Mouse (Mus musculus) liver, embryonic 16.5 days (tissue): ENCODE results near the gene Galr3. TPM values are rescaled to one million over a fixed set of nuclear protein-coding genes. Genes with fewer than 3 reads are reported as not detected.
"Not testable (repeated sequence)": the region's sequence is repeated elsewhere in the genome, so short reads cannot be mapped to it uniquely, and the experiment has no call there.

Experiments
- ATAC-seq: fragments of 200-750 bp; cut with Nextera tagmentation; 2 replicates; pipeline ENCODE4 v1.8.0; 2017; ENCODE audit warnings: low read depth, mild to moderate bottlenecking, moderate number of reproducible peaks, moderate library complexity
- H3K27ac ChIP-seq: fragments of 300-500 bp; sonication (generic); 2 replicates; pipeline ENCODE4 v1.5.1; 2014; ENCODE audit warnings: mild to moderate bottlenecking, low read length
- H3K27me3 ChIP-seq: fragments of 300-500 bp; sonication (generic); 2 replicates; pipeline ENCODE4 v1.6.1; 2014; ENCODE audit warnings: low read depth, low read length, mixed read lengths; ENCODE audit not compliant: control insufficient read depth, insufficient read depth
- H3K36me3 ChIP-seq: fragments of 300-500 bp; sonication (generic); 2 replicates; pipeline ENCODE4 v1.6.1; 2014; ENCODE audit warnings: mild to moderate bottlenecking; ENCODE audit not compliant: control insufficient read depth, insufficient read depth
- H3K4me1 ChIP-seq: fragments of 300-500 bp; sonication (generic); 2 replicates; pipeline ENCODE4 v1.6.1; 2014; ENCODE audit warnings: low read depth, low read length, mixed read lengths; ENCODE audit not compliant: control insufficient read depth
- H3K4me2 ChIP-seq: fragments of 300-500 bp; sonication (generic); 2 replicates; pipeline ENCODE4 v1.6.1; 2014; ENCODE audit warnings: low read depth, low read length, mixed read lengths
- H3K4me3 ChIP-seq: fragments of 300-500 bp; sonication (generic); 2 replicates; pipeline ENCODE4 v1.5.1; 2014; ENCODE audit warnings: low read depth, mild to moderate bottlenecking, low read length
- H3K9ac ChIP-seq: fragments of 300-500 bp; sonication (generic); 2 replicates; pipeline ENCODE4 v1.6.1; 2014; ENCODE audit warnings: low read depth, low read length
- H3K9me3 ChIP-seq: fragments of 300-500 bp; sonication (generic); replicated peaks from 2 replicates; pipeline ENCODE4 v1.6.1; 2016; ENCODE audit warnings: low read length; ENCODE audit not compliant: control insufficient read depth
- WGBS: fragments of 180-500 bp; shearing (Covaris S2); extraction: QIAGEN DNeasy Blood & Tissue Kit; methylation state at CpG from one replicate; pipeline ENCODE4 v1.1.7; 2014; ENCODE audit not compliant: insufficient replicate concordance; 5-methylcytosine and 5-hydroxymethylcytosine counted together
- polyA plus RNA-seq: library from polyadenylated mRNA; unstranded; fragments of >200 nt; fragmentation: Nextera tagmentation; extraction: Ambion mirVana; gene quantifications from 2 replicates; pipeline ENCODE4 v1.2.1, GENCODE M21; 2015

The Galr3 gene
- polyA plus RNA-seq, 1 experiment from 2014 or later, result 0.20 TPM

GRCm38 (mm10) chr15:79028823-79029484 lies 12.7 kb upstream of the Galr3 start:
- Histone ChIP-seq H3K9ac (peak overlapping the region; percentile 81), H3K4me2 (peak overlapping the region; percentile 75), H3K36me3 (no peaks in the 10 kb centered on the region), H3K9me3 (no peaks in the 10 kb centered on the region), H3K27ac (peak overlapping the region; percentile 73), H3K4me3 (peak overlapping the region; percentile 67), H3K4me1 (peaks cover 15% of the 10 kb centered on the region), H3K27me3 (peaks cover 72% of the 10 kb centered on the region)
- WGBS, result 26% methylated on average over 16 of the region's 16 CpGs
- no peak for ATAC-seq

DNA sequence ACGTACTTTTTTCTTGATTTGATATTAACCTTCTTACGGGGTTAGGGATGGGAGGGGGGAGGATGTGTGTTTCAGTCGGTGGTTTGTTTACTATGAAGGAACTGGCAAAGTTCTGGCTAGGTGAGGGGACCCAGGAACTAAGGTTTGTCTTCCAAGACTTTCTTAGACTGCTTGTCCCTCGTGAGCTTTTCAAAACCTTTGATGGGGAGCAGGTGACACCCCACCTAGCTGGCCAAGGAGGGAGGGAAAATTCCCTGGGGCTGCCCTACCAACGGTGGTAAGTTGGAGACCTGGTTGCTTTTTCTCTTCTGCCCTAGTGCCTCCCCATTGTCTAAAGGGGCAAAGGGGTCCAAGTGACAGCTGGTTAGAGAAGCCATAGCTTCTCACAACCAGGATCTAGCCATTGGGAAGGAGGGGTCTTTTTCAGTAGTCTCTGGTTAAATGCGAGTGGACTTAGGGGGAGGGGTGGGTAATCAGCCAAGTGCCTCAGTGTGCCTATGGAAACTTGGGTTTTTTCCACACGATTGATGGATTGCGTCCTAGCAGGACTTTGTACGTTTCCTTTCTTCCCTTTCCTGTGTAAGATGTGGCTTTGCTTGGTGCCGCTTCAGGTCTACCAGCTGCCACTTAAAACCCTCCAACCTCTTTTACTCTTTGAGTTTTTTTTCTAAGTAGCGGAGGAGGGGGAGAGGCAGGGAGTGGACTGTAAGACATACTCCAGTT lies 12.0 kb upstream of the Galr3 start:
- H3K4me1 ChIP-seq, result peaks cover 15% of the 10 kb centered on the region

GRCm38 (mm10) chr15:79030551-79031435 lies 10.9 kb upstream of the Galr3 start:
- ATAC-seq, result peak; percentile 76
- H3K4me2 ChIP-seq, result peak overlapping the region; percentile 75

More for the DNA sequence above, 12.0 kb upstream of the Galr3 start:
- Histone ChIP-seq H3K27me3 (peaks cover 69% of the 10 kb centered on the region), H3K27ac (peak overlapping the region; percentile 49), H3K4me2 (peak overlapping the region; percentile 75), H3K9ac (peak overlapping the region; percentile 54), H3K4me3 (peak overlapping the region; percentile 67), H3K36me3 (no peaks in the 10 kb centered on the region), H3K9me3 (no peaks in the 10 kb centered on the region)
- 10% methylated on average over 11 of the region's 11 CpGs for WGBS
- ATAC-seq, result no peak

GRCm38 (mm10) chr15:79031908-79032307 lies 9.8 kb upstream of the Galr3 start:
- not testable (repeated sequence) for H3K36me3 ChIP-seq, H3K4me2 ChIP-seq, H3K9me3 ChIP-seq, H3K9ac ChIP-seq, ATAC-seq, H3K27ac ChIP-seq, H3K4me3 ChIP-seq
- H3K27me3 ChIP-seq, result peaks cover 51% of the 10 kb centered on the region
- H3K4me1 ChIP-seq, result peaks cover 10% of the 10 kb centered on the region
- WGBS, result 72% methylated on average over 5 of the region's 5 CpGs

More at GRCm38 (mm10) chr15:79030551-79031435, 10.9 kb upstream of the Galr3 start:
- peaks cover 60% of the 10 kb centered on the region for H3K27me3 ChIP-seq
- peak overlapping the region; percentile 57; the same call in 1 of the 2 replicates for H3K27ac ChIP-seq
- H3K4me1 ChIP-seq, result peaks cover 12% of the 10 kb centered on the region
- peak overlapping the region; percentile 67 for H3K4me3 ChIP-seq
- WGBS, result 2% methylated on average over 52 of the region's 52 CpGs
- H3K36me3 ChIP-seq, result no peaks in the 10 kb centered on the region
- H3K9me3 ChIP-seq, result no peaks in the 10 kb centered on the region
- H3K9ac ChIP-seq, result peak overlapping the region; percentile 58

DNA sequence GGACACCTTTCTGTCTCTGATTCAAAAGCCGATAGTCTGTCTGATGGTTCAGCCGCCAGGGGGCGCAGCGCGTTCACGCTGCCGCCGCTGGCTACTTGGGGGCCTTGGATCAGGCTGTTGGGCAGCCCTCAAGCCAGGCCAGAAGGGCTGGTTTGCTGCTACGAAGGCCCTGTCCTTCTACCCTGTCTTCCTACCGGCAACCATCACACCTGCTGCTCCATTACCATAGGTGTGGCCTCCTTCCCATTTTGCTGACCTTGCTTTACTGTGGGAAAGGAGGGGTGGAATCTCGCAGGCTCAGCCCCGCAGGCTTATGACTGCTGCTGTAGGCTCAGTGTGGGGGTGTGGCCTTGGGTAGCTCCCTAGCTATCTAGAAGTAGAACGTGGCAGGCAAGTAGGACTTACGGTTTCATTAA lies 3.8 kb upstream of the Galr3 start:
- H3K27me3 ChIP-seq, result peaks cover 20% of the 10 kb centered on the region
- H3K4me2 ChIP-seq, result peak overlapping the region; percentile 57
- H3K9ac ChIP-seq, result no peak overlapping the region
- 5% methylated on average over 14 of the region's 14 CpGs for WGBS
- H3K27ac ChIP-seq, result no peak overlapping the region
- ATAC-seq, result peak; percentile 33
- H3K4me3 ChIP-seq, result peak overlapping the region; percentile 25; the same call in 1 of the 2 replicates
- H3K4me1 ChIP-seq, result peaks cover 23% of the 10 kb centered on the region
- H3K9me3 ChIP-seq, result no peaks in the 10 kb centered on the region
- no peaks in the 10 kb centered on the region for H3K36me3 ChIP-seq

DNA sequence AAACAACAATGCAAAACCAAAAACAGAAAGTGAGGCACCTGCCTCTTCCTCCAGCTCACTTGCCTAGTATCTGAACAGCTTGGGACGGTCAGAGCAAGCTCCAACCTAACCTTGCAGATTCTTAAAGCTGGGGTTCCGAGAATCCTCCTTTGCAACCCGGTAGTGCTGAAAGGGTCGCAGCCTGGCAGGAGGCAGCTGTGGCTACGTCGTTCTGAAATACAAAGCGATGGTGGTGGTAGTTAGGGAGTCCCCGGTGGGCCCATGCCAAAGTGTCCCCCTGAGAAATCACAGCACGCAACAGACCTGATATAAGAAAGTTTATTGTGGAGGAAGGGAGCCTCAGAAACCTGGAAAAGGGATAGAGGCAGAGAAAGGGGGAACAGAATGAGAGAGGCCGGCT lies 3.4 kb upstream of the Galr3 start:
- Histone ChIP-seq H3K27ac (no peak overlapping the region), H3K9ac (no peak overlapping the region), H3K4me2 (peak overlapping the region; percentile 57; the same call in 1 of the 2 replicates), H3K4me3 (no peak overlapping the region), H3K4me1 (peaks cover 23% of the 10 kb centered on the region), H3K27me3 (peaks cover 25% of the 10 kb centered on the region), H3K9me3 (no peaks in the 10 kb centered on the region), H3K36me3 (no peaks in the 10 kb centered on the region)
- 58% methylated on average over 10 of the region's 10 CpGs for WGBS
- no peak for ATAC-seq

- H3K27me3 ChIP-seq, result peaks cover 30% of the 10 kb centered on the region
- peaks cover 23% of the 10 kb centered on the region for H3K4me1 ChIP-seq
- ATAC-seq, result peak; percentile 78
- no peak overlapping the region for H3K27ac ChIP-seq
- H3K4me2 ChIP-seq, result no peak overlapping the region
- 10% methylated on average over 7 of the region's 7 CpGs for WGBS
- H3K36me3 ChIP-seq, result no peaks in the 10 kb centered on the region
- H3K9me3 ChIP-seq, result no peaks in the 10 kb centered on the region
- H3K4me3 ChIP-seq, result no peak overlapping the region
- H3K9ac ChIP-seq, result no peak overlapping the region
These were observed 2.8 kb upstream of the Galr3 start for GRCm38 (mm10) chr15:79038853-79039252.

- WGBS, result 10% methylated on average over 24 of the region's 24 CpGs
- no peaks in the 10 kb centered on the region for H3K9me3 ChIP-seq
- peak overlapping the region; percentile 49 for H3K4me2 ChIP-seq
- no peak for ATAC-seq
- H3K9ac ChIP-seq, result no peak overlapping the region
- peaks cover 38% of the 10 kb centered on the region for H3K27me3 ChIP-seq
- H3K27ac ChIP-seq, result no peak overlapping the region
- no peaks in the 10 kb centered on the region for H3K36me3 ChIP-seq
- H3K4me3 ChIP-seq, result peak overlapping the region; percentile 30
- H3K4me1 ChIP-seq, result peaks cover 25% of the 10 kb centered on the region
These were observed 926 bp upstream of the Galr3 start for GRCm38 (mm10) chr15:79040501-79041416.
